Mouse (Mus musculus) myocyte (in vitro differentiated cells): ENCODE measurements around the gene Comp.
A peak's percentile ranks its signal among the peaks of the same experiment; 100 is the strongest.

Source experiments
- E2F4 ChIP-seq: IDR thresholded peaks from one replicate; pipeline ENCODE4 v1.6.1; 2011; ENCODE audit warnings: mild to moderate bottlenecking, control low read depth, moderate library complexity; ENCODE audit not compliant: insufficient read depth
- MAX ChIP-seq: IDR thresholded peaks from one replicate; pipeline ENCODE4 v1.6.1; 2011; ENCODE audit warnings: low read depth, mild to moderate bottlenecking, control low read depth
- MYOD1 ChIP-seq, 3 experiments: IDR thresholded peaks; one replicate each; pipeline ENCODE4 v1.6.1; 2011; ENCODE audit warnings: control low read depth in 2 of 3, low read depth in 2 of 3, mild to moderate bottlenecking in 2 of 3, moderate library complexity in 1 of 3; ENCODE audit not compliant: insufficient read length in 2 of 3, control insufficient read depth in 1 of 3
- MYOG ChIP-seq, 3 experiments: IDR thresholded peaks; one replicate each; pipeline ENCODE4 v1.6.1; 2011; ENCODE audit warnings: control low read depth in 2 of 3, low read depth in 2 of 3, mild to moderate bottlenecking in 2 of 3; ENCODE audit not compliant: insufficient read length in 2 of 3, control insufficient read depth in 1 of 3, insufficient read depth in 1 of 3
- POLR2A ChIP-seq: IDR thresholded peaks from one replicate; pipeline ENCODE4 v1.6.1; 2011; ENCODE audit warnings: low read depth, mild to moderate bottlenecking, control low read depth, moderate library complexity; ENCODE audit not compliant: insufficient read length
- POLR2AphosphoS2 ChIP-seq: IDR thresholded peaks from one replicate; pipeline ENCODE4 v1.6.1; 2011; ENCODE audit warnings: low read depth, control low read depth; ENCODE audit not compliant: insufficient read length
- TCF12 ChIP-seq: IDR thresholded peaks from one replicate; pipeline ENCODE4 v1.6.1; 2011; ENCODE audit warnings: mild to moderate bottlenecking, control low read depth; ENCODE audit not compliant: poor library complexity, insufficient read depth, severe bottlenecking

GRCm38 (mm10) chr8:70419879-70420643 lies 46.7 kb downstream of the Comp start:
- TF ChIP-seq POLR2A (no peak), E2F4 (no peak), POLR2AphosphoS2 (no peak), MAX (no peak), MYOD1 (IDR thresholded peaks at IDR 0.05; ENCODE audit: control insufficient read depth in 1 of 3, insufficient read length in 2 of 3, low read depth in 2 of 3) (peak in 1 of 3 experiments; percentile 64), TCF12 (no peak), MYOG (IDR thresholded peaks at IDR 0.05; ENCODE audit: control insufficient read depth in 1 of 3, insufficient read depth in 1 of 3, insufficient read length in 2 of 3, low read depth in 2 of 3) (peak in 2 of 3 experiments; percentile 21 to 54)
